Mouse (Mus musculus) heart, embryonic 15.5 days (tissue): ENCODE data around the gene Pfkl. TPM values are rescaled to one million over a fixed set of nuclear protein-coding genes. Genes with fewer than 3 reads are reported as not detected.

ENCODE experiments used
- ATAC-seq: fragments of 200-750 bp; cut with Nextera tagmentation; replicated peaks from 2 replicates; pipeline ENCODE4 v1.8.0; 2017; ENCODE audit warnings: low read depth, moderate TSS enrichment; ENCODE audit not compliant: insufficient number of reproducible peaks, insufficient read depth, low FRiP score
- H3K27ac ChIP-seq: fragments of 300-500 bp; sonication (generic); 2 replicates; pipeline ENCODE4 v1.5.1; 2015; ENCODE audit warnings: mild to moderate bottlenecking, inconsistent platforms
- H3K27me3 ChIP-seq: fragments of 300-500 bp; sonication (generic); 2 replicates; pipeline ENCODE4 v1.6.1; 2015; ENCODE audit warnings: inconsistent platforms
- H3K36me3 ChIP-seq: fragments of 300-500 bp; sonication (generic); 2 replicates; pipeline ENCODE4 v1.6.1; 2015; ENCODE audit warnings: mild to moderate bottlenecking, inconsistent platforms
- H3K4me1 ChIP-seq: fragments of 300-500 bp; sonication (generic); replicated peaks from 2 replicates; pipeline ENCODE4 v1.6.1; 2015; ENCODE audit warnings: inconsistent platforms
- H3K4me2 ChIP-seq: fragments of 300-500 bp; sonication (generic); 2 replicates; pipeline ENCODE4 v1.6.1; 2015; ENCODE audit warnings: inconsistent platforms, mild to moderate bottlenecking, moderate library complexity
- H3K4me3 ChIP-seq: fragments of 300-500 bp; sonication (generic); 2 replicates; pipeline ENCODE4 v1.5.1; 2015; ENCODE audit warnings: mild to moderate bottlenecking, inconsistent platforms
- H3K9ac ChIP-seq: fragments of 300-500 bp; sonication (generic); 2 replicates; pipeline ENCODE4 v1.6.1; 2015; ENCODE audit warnings: mild to moderate bottlenecking, inconsistent platforms
- H3K9me3 ChIP-seq: fragments of 300-500 bp; sonication (generic); replicated peaks from 2 replicates; pipeline ENCODE4 v1.6.1; 2016; ENCODE audit warnings: inconsistent platforms
- WGBS: fragments of 180-500 bp; shearing (Covaris S2); methylation state at CpG from one replicate; pipeline ENCODE4 v1.1.7; 2015; ENCODE audit warnings: mixed read lengths; 5-methylcytosine and 5-hydroxymethylcytosine counted together
- polyA plus RNA-seq: library from polyadenylated mRNA; unstranded; fragments of >200 nt; fragmentation: Nextera tagmentation; extraction: Ambion mirVana; gene quantifications from 2 replicates; pipeline ENCODE4 v1.2.1, GENCODE M21; 2015

The Pfkl gene
- polyA plus RNA-seq, 1 experiment from 2014 or later: 167 TPM

DNA sequence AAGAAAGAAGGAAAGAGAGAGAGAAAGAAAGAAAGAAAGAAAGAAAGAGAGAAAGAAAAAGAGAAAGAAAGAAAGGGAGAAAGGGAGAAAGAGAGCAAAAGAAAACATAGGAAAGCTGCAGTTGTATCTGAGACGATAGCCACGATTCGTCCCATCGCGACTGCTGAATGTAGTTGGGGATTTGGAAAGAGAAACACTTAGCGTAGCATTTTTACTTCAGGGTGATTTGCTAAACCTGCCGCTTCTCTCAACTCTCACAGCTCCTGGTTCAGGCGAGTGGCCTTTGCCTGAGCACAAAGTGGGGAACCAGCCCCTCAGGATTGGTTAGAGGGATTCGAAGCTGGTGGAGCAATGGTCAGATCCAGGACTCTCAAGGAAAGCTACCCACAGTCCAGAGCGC, 452 bp upstream of the Pfkl start:
- H3K27ac ChIP-seq: 0 out of 2 replicates have a peak overlapping the region, but pooled peaks have one; percentile 33
- H3K9ac ChIP-seq: peak overlapping the region; percentile 38

DNA sequence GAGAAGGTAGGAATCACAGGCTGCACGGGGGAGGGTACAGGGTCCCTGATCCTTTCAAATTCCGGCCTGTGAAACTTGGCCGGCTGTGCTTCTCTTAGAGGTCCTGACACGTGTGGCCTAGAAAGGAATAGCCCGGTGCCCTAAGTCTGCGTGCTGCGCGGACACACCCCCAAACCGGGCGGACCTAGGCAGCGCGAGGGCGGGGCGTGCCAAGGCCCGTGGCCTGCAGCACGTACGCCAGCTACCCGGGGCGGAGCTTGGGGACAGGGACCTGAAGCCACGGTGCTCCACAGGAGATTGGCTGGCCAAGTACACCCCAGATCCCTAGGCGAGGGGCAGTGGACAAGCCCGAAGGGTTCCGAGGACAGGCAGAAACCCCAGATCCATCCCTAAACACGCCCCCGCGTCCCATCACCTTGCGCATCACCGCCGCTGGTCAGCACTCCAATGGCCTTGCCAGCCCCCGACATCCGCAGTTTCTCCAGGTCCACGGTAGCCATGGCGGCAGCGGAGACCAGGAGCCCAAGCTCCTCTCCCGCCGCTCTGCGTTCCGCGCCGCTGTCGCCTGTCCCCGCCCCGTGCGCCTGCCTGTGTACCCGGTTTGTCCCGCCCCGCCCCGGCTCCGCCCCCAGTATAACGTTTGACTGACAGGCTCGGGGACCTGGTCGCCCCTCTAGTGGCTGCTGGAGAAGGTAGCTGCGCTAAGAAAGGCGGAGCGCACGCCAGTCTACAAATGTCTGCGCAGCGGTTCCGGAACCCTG, 519 bp downstream of the Pfkl start:
- H3K27ac ChIP-seq: peak overlapping the region; percentile 98
- peaks cover 1% of the 10 kb centered on the region; the same call in 1 of the 2 replicates for H3K36me3 ChIP-seq
- WGBS: under 1% methylated on average over 59 of the region's 59 CpGs
- peak overlapping the region; percentile 91 for H3K4me2 ChIP-seq
- H3K4me1 ChIP-seq: peaks cover 44% of the 10 kb centered on the region
- peak overlapping the region; percentile 73 for H3K9ac ChIP-seq
- no peaks in the 10 kb centered on the region for H3K27me3 ChIP-seq
- peak; percentile 95 for ATAC-seq
- peak overlapping the region; percentile 69 for H3K4me3 ChIP-seq
- no peaks in the 10 kb centered on the region for H3K9me3 ChIP-seq

More for the DNA sequence above, 452 bp upstream of the Pfkl start:
- Histone ChIP-seq H3K4me2 (peak overlapping the region; percentile 91), H3K4me3 (peak overlapping the region; percentile 69), H3K4me1 (peaks cover 43% of the 10 kb centered on the region), H3K9me3 (no peaks in the 10 kb centered on the region), H3K27me3 (no peaks in the 10 kb centered on the region), H3K36me3 (no peaks in the 10 kb centered on the region)
- no peak for ATAC-seq
- 11% methylated on average over 10 of the region's 10 CpGs for WGBS

- H3K4me1 ChIP-seq: peaks cover 44% of the 10 kb centered on the region
- peak overlapping the region; percentile 98 for H3K27ac ChIP-seq
- no peak for ATAC-seq
These were observed 1.7 kb downstream of the Pfkl start for GRCm38 (mm10) chr10:78008169-78008568.

DNA sequence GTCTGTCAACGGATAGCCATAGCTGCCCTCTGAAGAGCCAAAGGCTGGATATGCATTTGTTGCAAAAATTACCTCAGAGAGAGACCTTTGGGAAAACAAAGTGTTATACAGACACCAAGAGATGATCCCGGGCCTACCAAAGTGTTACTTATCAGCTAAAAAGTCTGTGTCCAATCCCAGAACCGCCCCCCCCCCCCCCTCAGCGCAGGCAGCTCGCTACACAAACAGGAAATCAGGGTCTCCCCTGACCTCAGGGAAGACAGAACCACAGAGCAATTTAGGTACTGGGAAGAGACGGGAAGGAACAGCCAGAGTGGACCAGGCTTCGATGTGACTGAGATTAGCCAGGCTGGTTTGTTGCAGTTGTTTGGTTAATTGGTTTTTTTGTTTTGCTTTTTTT, 2.7 kb downstream of the Pfkl start:
- Histone ChIP-seq H3K27ac (peak overlapping the region; percentile 8; the same call in 1 of the 2 replicates), H3K9me3 (no peaks in the 10 kb centered on the region), H3K9ac (no peak overlapping the region), H3K4me2 (peak overlapping the region; percentile 91), H3K4me3 (0 out of 2 replicates have a peak overlapping the region, but pooled peaks have one; percentile 69), H3K36me3 (peaks cover 15% of the 10 kb centered on the region; the same call in 1 of the 2 replicates), H3K27me3 (no peaks in the 10 kb centered on the region), H3K4me1 (peaks cover 44% of the 10 kb centered on the region)
- 41% methylated on average over 7 of the region's 7 CpGs for WGBS
- no peak for ATAC-seq

More at GRCm38 (mm10) chr10:78008169-78008568, 1.7 kb downstream of the Pfkl start:
- Histone ChIP-seq H3K4me3 (peak overlapping the region; percentile 69), H3K27me3 (no peaks in the 10 kb centered on the region), H3K9ac (peak overlapping the region; percentile 73), H3K36me3 (peaks cover 8% of the 10 kb centered on the region; the same call in 1 of the 2 replicates), H3K9me3 (no peaks in the 10 kb centered on the region), H3K4me2 (peak overlapping the region; percentile 91)
- WGBS: 59% methylated on average over 3 of the region's 3 CpGs

DNA sequence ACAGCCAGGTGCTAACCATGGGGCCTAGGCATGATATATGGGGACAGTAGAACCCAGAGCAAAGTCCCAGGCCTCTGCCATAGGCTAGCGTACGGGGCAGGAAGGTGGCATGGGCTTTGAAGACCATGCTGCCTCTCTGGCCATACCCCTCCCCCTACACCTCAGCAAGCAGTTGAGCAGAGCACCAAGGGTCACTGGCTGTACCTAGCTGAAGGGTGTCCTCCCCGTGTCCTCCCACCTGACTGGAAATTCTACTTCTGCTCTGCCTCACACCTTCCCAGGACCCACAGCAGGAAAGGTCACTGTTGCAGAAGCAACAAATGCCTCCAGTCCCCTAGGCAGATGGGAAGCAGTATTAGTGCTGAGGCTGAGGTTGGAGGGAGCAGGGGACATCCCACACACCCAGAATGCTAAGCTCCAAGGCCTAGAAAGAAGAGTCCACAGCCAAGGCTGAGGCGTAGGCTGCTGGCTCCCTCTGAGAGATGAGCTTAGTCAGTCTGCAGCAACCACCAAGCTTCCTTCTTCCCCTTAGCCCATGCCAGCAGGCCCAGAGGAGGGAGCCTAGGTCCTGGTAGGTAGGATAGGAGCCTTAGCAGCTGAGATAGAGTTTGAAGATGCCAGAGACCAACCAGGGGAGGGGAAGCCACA, 4.0 kb downstream of the Pfkl start:
- ATAC-seq: no peak
- WGBS: 82% methylated on average over 4 of the region's 4 CpGs
- Histone ChIP-seq H3K9me3 (no peaks in the 10 kb centered on the region), H3K4me3 (no peak overlapping the region), H3K4me2 (no peak overlapping the region), H3K4me1 (peaks cover 44% of the 10 kb centered on the region), H3K27me3 (no peaks in the 10 kb centered on the region), H3K27ac (no peak overlapping the region), H3K9ac (no peak overlapping the region), H3K36me3 (peaks cover 28% of the 10 kb centered on the region)

DNA sequence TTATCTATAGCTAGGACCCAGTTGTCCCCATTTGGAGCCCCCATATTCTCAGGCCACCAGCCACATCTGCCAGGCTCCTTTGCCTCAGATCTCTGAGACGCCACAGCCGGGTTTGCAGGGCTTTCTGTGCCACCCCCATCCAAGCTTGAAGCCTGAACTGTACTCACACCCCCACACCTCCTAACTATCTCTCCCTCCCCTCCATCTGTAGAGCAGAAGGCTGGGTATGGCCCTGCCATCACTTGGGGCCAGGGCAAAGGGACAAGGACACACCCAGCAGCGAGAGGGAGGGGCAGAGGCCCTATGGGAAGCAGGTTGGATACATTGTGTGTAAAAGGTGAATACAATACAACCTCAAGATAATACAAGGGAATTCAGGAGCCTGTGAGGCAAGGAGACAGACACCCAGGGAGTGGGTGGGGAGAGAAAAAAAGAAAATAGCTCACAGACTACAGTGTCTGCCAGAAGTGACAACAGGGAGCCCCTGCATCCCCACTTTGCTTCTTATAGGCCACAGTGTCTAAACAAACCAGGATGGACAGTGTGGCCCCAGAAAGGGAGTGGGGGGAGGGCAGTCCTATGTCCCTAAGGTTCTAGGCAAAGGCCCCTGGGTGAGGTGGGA, 5.3 kb downstream of the Pfkl start:
- Histone ChIP-seq H3K9me3 (no peaks in the 10 kb centered on the region), H3K4me3 (no peak overlapping the region), H3K9ac (no peak overlapping the region), H3K36me3 (peaks cover 42% of the 10 kb centered on the region), H3K4me1 (peaks cover 39% of the 10 kb centered on the region), H3K27ac (no peak overlapping the region), H3K27me3 (no peaks in the 10 kb centered on the region), H3K4me2 (no peak overlapping the region)
- WGBS: 91% methylated on average over 3 of the region's 3 CpGs
- no peak for ATAC-seq

- Histone ChIP-seq H3K9ac (no peak overlapping the region), H3K27ac (no peak overlapping the region), H3K4me2 (no peak overlapping the region), H3K36me3 (peaks cover 63% of the 10 kb centered on the region), H3K27me3 (no peaks in the 10 kb centered on the region), H3K4me1 (peaks cover 22% of the 10 kb centered on the region), H3K4me3 (no peak overlapping the region), H3K9me3 (no peaks in the 10 kb centered on the region)
- WGBS: 82% methylated on average over 2 of the region's 2 CpGs
- ATAC-seq: no peak
These were observed 7.6 kb downstream of the Pfkl start for GRCm38 (mm10) chr10:78002316-78002715.

DNA sequence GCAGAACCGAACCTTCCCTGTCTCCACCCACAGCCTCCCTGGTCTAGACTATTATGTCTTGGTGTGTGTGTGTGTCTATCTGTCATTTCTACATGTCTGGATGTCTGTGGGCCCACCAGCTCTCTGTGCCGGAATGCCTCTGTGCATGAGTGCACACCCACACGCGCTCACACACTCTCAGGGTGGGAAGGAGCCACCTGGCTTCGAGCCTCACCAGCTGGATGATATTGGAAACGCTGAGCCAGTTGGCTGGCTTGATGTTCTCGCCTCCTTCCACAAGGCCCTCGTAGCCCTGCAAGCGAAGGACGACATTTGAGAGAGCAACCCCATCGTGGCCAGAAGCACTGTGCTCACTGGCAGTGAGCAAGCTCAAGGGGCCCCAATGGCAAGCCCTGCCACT, 8.1 kb downstream of the Pfkl start:
- Histone ChIP-seq H3K9ac (no peak overlapping the region), H3K36me3 (peaks cover 68% of the 10 kb centered on the region), H3K27ac (no peak overlapping the region), H3K4me1 (peaks cover 16% of the 10 kb centered on the region), H3K4me3 (no peak overlapping the region), H3K4me2 (no peak overlapping the region), H3K27me3 (no peaks in the 10 kb centered on the region), H3K9me3 (no peaks in the 10 kb centered on the region)
- no peak for ATAC-seq
- WGBS: 88% methylated on average over 11 of the region's 11 CpGs

DNA sequence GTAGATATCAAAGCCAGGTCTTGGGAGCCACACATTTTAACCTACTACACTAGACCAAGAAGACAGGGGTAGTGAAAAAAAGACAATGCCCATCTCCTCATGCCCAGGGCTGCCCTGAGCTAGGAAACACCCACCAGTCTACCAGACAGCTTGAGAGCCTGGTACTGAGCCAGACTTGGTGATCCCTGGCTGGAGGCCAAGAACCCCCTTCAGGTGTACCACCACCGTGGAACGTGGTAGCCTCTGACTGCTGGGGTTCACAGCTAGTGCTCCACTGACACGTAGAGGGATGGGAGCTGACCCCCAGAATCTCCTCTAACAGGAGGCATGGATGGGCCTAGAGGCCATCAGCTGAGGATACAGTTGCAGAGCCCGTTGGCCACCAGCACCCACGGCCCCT, 9.7 kb downstream of the Pfkl start:
- WGBS: 92% methylated on average over 5 of the region's 5 CpGs
- ATAC-seq: no peak
- peaks cover 2% of the 10 kb centered on the region; the same call in 1 of the 2 replicates for H3K4me1 ChIP-seq
- no peak overlapping the region for H3K9ac ChIP-seq
- H3K9me3 ChIP-seq: no peaks in the 10 kb centered on the region
- peaks cover 83% of the 10 kb centered on the region for H3K36me3 ChIP-seq
- H3K27ac ChIP-seq: no peak overlapping the region
- no peak overlapping the region for H3K4me3 ChIP-seq
- H3K27me3 ChIP-seq: no peaks in the 10 kb centered on the region
- no peak overlapping the region for H3K4me2 ChIP-seq

DNA sequence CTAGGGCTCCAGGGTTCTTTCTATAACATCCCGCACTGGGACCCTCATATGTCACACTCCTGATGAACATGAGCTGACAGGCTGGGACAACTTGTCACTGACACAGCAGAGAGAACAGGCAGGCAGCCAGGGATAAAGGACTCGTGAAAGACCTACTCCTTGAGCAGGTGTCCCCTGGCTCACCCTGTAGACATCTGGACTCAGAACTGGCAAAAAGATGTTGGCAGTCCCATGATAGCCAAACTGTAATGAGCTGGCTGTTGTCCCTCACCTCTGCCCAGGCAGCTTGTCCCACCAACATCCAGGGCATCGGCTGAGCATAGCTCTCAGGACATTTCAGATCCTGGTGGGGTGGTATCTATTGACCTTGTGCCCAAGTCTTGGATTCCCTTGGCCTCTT, 14.2 kb downstream of the Pfkl start:
- H3K36me3 ChIP-seq: peaks cover 93% of the 10 kb centered on the region
- H3K27ac ChIP-seq: no peak overlapping the region
- 79% methylated on average over 3 of the region's 3 CpGs for WGBS
- H3K4me3 ChIP-seq: no peak overlapping the region
- no peak overlapping the region for H3K9ac ChIP-seq
- H3K4me1 ChIP-seq: no peaks in the 10 kb centered on the region
- H3K27me3 ChIP-seq: no peaks in the 10 kb centered on the region
- H3K4me2 ChIP-seq: no peak overlapping the region
- no peak for ATAC-seq
- H3K9me3 ChIP-seq: no peaks in the 10 kb centered on the region

DNA sequence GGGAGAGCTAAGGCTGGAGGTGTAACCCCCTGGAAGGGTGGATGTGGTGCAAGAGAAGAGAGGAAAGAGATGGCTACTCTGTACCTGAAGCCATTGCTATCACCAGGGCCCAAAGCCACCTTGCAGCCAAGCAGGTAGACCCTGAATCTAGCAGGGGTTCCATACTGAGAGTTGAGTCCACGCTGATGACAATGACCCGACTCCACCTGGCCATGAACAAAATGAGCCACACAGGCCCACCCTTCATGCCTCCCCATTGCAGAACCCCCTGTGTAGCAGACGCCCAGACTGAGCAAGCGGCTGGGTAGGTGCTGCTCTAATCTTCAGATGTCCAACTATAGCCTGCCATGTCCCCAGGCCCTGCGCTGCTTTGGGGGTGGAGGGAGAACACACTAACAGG, 24.1 kb downstream of the Pfkl start:
- Histone ChIP-seq H3K4me2 (no peak overlapping the region), H3K27ac (no peak overlapping the region), H3K9ac (no peak overlapping the region), H3K9me3 (no peaks in the 10 kb centered on the region), H3K4me1 (peaks cover 4% of the 10 kb centered on the region), H3K36me3 (peaks cover 41% of the 10 kb centered on the region), H3K27me3 (no peaks in the 10 kb centered on the region), H3K4me3 (no peak overlapping the region)
- 70% methylated on average over 5 of the region's 5 CpGs for WGBS
- ATAC-seq: no peak
